Mouse (Mus musculus) testis, adult 2 months (tissue): ENCODE measurements around the gene Cd320. TPM values are rescaled to one million over a fixed set of nuclear protein-coding genes. Genes with fewer than 3 reads are reported as not detected.
"Not testable (repeated sequence)": the region's sequence is repeated elsewhere in the genome, so short reads cannot be mapped to it uniquely, and the experiment has no call there.

ENCODE experiments used
- H3K27ac ChIP-seq: fragments of 200-500 bp; 2 replicates; pipeline ENCODE4 v1.5.1; 2012; ENCODE audit warnings: low read depth, low read length; ENCODE audit not compliant: control insufficient read depth, insufficient read depth
- H3K27me3 ChIP-seq: fragments of 200-500 bp; 2 replicates; pipeline ENCODE4 v1.6.1; 2012; ENCODE audit warnings: mild to moderate bottlenecking, low read length, moderate library complexity; ENCODE audit not compliant: control insufficient read depth, insufficient read depth
- H3K36me3 ChIP-seq: fragments of 200-500 bp; 2 replicates; pipeline ENCODE4 v1.6.1; 2012; ENCODE audit warnings: mild to moderate bottlenecking, low read length; ENCODE audit not compliant: control insufficient read depth, insufficient read depth
- H3K4me1 ChIP-seq: fragments of 200-500 bp; 2 replicates; pipeline ENCODE4 v1.6.1; 2012; ENCODE audit warnings: low read length; ENCODE audit not compliant: control insufficient read depth, insufficient read depth
- H3K4me3 ChIP-seq: fragments of 200-500 bp; 2 replicates; pipeline ENCODE4 v1.5.1; 2012; ENCODE audit warnings: low read depth, mild to moderate bottlenecking, low read length, moderate library complexity, mixed read lengths; ENCODE audit not compliant: control insufficient read depth
- CTCF ChIP-seq: fragments of 200-500 bp; IDR thresholded peaks from 2 replicates; pipeline ENCODE4 v1.5.1; 2012; ENCODE audit warnings: low read depth, mild to moderate bottlenecking, inconsistent platforms, low read length, moderate library complexity; ENCODE audit not compliant: control insufficient read depth, insufficient read depth, insufficient replicate concordance
- POLR2A ChIP-seq: fragments of 200-500 bp; IDR thresholded peaks from 2 replicates; pipeline ENCODE4 v1.6.1; 2012; ENCODE audit warnings: low read depth, mild to moderate bottlenecking, inconsistent platforms, low read length, moderate library complexity; ENCODE audit not compliant: control insufficient read depth
- polyA plus RNA-seq: library from polyadenylated mRNA; depleted of rRNA; stranded (reverse); fragments of >200 nt; gene quantifications from 2 replicates; pipeline ENCODE4 v1.2.3, GENCODE M21; 2012

The Cd320 gene
- polyA plus RNA-seq, 1 experiment, result 264 TPM

DNA sequence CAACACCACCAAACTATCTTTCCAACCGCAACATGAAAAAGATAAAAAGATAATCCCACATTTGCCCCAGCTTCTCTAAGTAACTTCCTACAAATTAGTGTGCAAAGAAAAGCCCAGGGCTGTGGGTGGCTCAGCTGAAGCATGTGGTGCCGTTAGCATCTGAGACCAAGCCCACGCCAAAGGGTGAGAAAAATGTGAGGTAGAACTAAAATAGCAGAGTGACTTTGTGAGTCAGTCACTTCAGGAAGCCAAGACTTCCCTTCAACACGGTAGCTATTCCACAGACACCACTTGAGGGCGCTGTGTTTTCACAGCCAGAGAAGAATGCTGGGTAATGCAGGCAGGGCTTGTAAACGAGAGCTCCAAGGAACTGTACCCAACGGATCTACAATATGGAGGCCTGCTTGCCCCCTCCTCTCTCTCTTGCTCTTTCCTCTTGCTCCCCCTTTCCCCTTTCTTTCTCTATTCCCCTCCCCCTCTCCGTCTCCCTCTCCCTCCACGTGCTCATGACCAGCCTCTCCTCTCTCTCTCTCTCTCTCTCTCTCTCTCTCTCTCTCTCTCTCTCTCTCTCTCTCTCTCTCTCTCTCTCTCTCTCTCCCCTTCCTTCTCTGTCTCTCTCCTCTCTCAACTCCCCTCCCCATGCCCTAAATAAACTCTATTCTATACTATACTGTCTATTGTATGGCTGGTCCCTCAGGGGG is 22.6 kb downstream of the Cd320 start:
- Histone ChIP-seq H3K4me3 (no peak overlapping the region), H3K27ac (no peak overlapping the region), H3K36me3 (no peaks in the 10 kb centered on the region), H3K4me1 (peaks cover 4% of the 10 kb centered on the region), H3K27me3 (no peaks in the 10 kb centered on the region)
- no peak for TF ChIP-seq POLR2A
- peak; percentile 41; the same call in 1 of the 2 replicates for TF ChIP-seq CTCF

DNA sequence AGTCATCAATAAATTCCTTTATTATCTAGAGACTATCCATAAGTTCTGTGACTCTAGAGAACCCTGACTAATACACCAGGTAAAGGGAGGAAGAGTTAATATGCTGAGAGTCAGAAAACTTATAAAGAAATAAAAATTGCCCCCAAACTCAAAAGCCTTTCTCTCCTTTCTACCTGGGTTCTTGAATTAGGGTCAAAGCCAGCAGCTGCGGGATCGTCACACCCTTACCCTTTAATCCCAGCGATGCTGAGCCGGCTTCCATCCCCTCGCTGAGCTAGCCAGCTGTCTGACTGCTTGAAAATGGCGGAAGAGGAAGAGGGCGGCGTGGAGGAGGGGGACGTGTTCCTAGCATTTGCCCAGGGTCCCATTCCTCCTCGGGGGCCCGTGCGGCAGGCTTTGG is 30.6 kb downstream of the Cd320 start, which contains the start of gene Gm7029:
Gene Gm7029, plus strand, starts transcription at position 301 of the 400 bp plus-strand sequence.
- not testable (repeated sequence) for H3K27me3 ChIP-seq, H3K36me3 ChIP-seq, H3K27ac ChIP-seq, H3K4me3 ChIP-seq, H3K4me1 ChIP-seq

DNA sequence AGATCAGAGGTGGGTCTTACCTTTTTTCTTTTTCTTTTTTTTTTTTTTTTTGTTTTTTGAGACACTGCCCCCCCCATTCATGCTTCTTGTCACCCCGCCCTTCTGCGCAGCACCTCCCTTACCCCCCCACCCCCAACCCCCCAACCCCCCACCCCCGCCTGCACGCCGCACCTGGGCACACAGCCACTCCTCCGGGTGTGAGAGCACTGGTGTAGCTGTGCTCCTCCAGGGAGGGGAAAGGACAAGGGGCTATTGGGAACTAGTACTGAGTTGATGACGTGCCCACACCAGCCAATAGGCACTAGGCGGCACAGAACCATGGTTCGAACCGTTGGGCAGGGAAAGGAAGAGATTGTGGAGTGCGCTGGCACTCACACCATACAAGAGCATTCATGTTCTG is 31.5 kb downstream of the Cd320 start:
- Histone ChIP-seq H3K4me1 (no peaks in the 10 kb centered on the region; the same call in 1 of the 2 replicates), H3K36me3 (no peaks in the 10 kb centered on the region), H3K4me3 (no peak overlapping the region), H3K27ac (no peak overlapping the region), H3K27me3 (no peaks in the 10 kb centered on the region)
- TF ChIP-seq POLR2A (peak; percentile 35; the same call in 1 of the 2 replicates), CTCF (no peak)

DNA sequence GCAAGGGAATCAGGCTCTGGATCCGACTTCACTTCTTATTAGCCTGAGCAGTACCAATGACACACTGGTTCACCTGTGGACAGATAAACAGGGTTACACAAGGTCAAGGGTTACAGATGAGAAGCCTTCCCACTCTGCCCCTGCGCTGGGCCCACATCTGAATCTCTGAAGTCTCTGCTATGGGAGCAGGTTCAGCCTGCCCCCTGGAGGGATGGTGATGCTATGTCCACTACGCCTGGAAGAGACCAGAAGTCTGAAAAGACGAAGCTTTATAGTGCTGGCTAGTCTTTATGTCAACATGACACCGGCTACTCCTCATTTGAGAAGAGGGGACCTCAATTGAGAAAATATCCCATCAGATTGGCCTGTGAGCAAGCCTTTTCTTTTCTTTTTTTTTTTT is 32.9 kb downstream of the Cd320 start:
- not testable (repeated sequence) for H3K4me3 ChIP-seq, H3K27me3 ChIP-seq, H3K4me1 ChIP-seq, H3K27ac ChIP-seq, H3K36me3 ChIP-seq

DNA sequence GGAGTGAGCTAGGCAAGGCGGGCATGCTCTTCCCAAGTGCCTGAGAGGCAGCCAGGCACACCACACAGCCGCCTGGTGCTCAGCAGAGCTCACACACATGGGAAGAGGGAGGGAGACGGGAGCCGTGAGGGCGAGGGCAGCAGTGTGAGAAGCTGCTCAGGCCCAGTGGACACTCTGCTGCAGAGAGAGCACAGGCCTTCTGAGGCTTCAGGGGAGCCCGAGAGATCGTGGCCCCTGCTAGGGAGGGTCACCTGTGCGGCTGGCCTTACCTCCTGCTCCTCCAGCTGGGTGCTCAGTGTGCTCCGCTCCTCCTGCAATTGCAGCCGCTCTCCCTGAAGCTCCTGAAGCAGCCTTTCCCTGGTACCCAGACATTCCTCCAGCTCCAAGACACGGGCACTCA is 41.4 kb downstream of the Cd320 start:
- H3K27ac ChIP-seq, H3K27me3 ChIP-seq, H3K36me3 ChIP-seq, H3K4me3 ChIP-seq, H3K4me1 ChIP-seq: not testable (repeated sequence)

DNA sequence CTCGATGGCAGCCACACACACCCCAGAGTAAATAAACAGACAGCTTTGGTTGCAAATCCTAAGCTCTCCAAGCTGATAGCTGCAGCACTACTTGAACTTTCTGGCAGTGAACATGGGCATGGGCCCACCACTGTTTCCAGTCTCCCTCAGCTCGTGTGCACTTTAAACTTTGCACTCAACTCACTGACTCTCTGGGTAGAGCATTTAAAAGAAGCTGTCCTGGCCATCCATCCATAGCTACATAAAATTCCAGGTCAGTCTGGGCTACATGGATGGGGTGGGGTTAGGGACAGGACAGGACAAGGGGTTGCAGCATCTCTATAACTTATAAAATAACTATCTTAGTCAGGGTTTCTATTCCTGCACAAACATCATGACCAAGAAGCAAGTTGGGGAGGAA is 44.9 kb downstream of the Cd320 start:
- not testable (repeated sequence) for H3K36me3 ChIP-seq, H3K4me1 ChIP-seq, H3K4me3 ChIP-seq, H3K27me3 ChIP-seq, H3K27ac ChIP-seq

DNA sequence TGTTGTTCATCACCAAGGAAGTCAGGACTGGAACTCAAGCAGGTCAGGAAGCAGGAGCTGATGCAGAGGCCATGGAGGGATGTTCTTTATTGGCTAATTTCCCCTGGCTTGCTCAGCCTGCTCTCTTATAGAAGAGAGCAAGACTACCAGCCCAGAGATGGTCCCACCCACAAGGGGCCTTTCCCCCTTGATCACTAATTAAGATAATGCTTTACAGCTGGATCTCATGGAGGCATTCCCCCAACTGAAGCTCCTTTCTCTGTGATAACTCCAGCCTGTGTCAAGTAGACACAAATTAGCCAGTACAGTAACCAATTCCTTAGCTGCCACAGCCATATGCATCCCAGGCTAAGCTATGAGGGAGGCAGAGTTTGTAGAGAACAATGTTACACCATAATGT is 45.3 kb downstream of the Cd320 start:
- H3K27me3 ChIP-seq, H3K36me3 ChIP-seq, H3K4me1 ChIP-seq, H3K27ac ChIP-seq, H3K4me3 ChIP-seq: not testable (repeated sequence)

DNA sequence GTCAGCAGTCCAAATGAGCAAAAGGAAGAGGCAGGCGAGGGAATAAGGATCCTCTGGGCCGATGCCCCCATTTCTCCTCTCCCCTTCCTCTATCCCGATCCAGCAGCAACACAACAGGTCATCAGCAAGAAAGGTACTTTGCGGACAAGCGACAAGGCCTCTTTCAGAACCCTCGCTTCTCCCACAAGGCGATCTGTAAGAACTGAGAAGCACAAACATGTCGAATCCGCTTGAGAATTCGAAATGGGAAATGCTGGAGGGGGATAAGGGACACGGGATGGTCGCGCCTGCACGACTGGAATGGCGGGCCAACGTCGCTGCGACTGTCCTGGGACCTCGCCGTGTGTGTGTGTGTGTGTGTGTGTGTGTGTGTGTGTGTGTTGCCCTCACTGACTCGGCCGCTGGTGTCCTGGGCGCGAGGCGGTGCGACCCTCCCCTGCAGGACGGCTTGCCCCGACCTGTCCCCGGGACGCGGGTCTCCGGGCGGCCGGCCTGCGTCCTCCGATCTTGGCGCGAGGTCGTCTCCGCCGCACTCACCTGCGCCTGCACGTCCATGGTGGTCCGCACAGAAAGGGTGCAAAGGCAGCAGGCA is 47.1 kb downstream of the Cd320 start:
- Histone ChIP-seq H3K27ac (peak overlapping the region; percentile 46), H3K4me3 (peak overlapping the region; percentile 87)
- H3K27me3 ChIP-seq, H3K4me1 ChIP-seq, H3K36me3 ChIP-seq: not testable (repeated sequence)
